Mouse (Mus musculus) right cerebral cortex, postnatal 10 days (tissue): ENCODE data around the gene Mreg.

ENCODE experiments used
- DNase-seq, 2 experiments: peaks; one replicate each; pipeline ENCODE4 v3.0.0; 2021; ENCODE audit warnings: low spot score in 2 of 2

The Mreg gene

GRCm38 (mm10) chr1:72226887-72227481 lies 14.9 kb upstream of the Mreg start:
- DNase-seq: no peak

- peak; percentile 58 to 65 for DNase-seq
Observed at GRCm38 (mm10) chr1:72226172-72226886, 14.2 kb upstream of the Mreg start.

- DNase-seq: peak; percentile 82 to 85
Observed at GRCm38 (mm10) chr1:72225720-72226171, 13.6 kb upstream of the Mreg start.

GRCm38 (mm10) chr1:72225054-72225718 lies 13.1 kb upstream of the Mreg start:
- DNase-seq: no peak

- DNase-seq: peak; percentile 67 to 78
Observed at GRCm38 (mm10) chr1:72220008-72220407, 7.9 kb upstream of the Mreg start.

- no peak for DNase-seq
Observed at GRCm38 (mm10) chr1:72219116-72219515, 7.0 kb upstream of the Mreg start.

- no peak for DNase-seq
Observed at GRCm38 (mm10) chr1:72218626-72219025, 6.5 kb upstream of the Mreg start.

GRCm38 (mm10) chr1:72216761-72217160 lies 4.7 kb upstream of the Mreg start:
- DNase-seq: no peak

GRCm38 (mm10) chr1:72215174-72215573 lies 3.1 kb upstream of the Mreg start:
- no peak for DNase-seq

- DNase-seq: no peak
Observed at GRCm38 (mm10) chr1:72214470-72214961, 2.4 kb upstream of the Mreg start.

GRCm38 (mm10) chr1:72213954-72214353 lies 1.8 kb upstream of the Mreg start:
- DNase-seq: no peak

- DNase-seq: no peak
Observed at GRCm38 (mm10) chr1:72210803-72211679, 1.1 kb downstream of the Mreg start.

GRCm38 (mm10) chr1:72208095-72208494 lies 4.0 kb downstream of the Mreg start:
- DNase-seq: no peak

GRCm38 (mm10) chr1:72205113-72205512 lies 7.0 kb downstream of the Mreg start:
- DNase-seq: no peak

GRCm38 (mm10) chr1:72203204-72203603 lies 8.9 kb downstream of the Mreg start:
- no peak for DNase-seq

- no peak for DNase-seq
Observed at GRCm38 (mm10) chr1:72202705-72203104, 9.4 kb downstream of the Mreg start.

GRCm38 (mm10) chr1:72202068-72202467 lies 10.0 kb downstream of the Mreg start:
- no peak for DNase-seq

GRCm38 (mm10) chr1:72201126-72201525 lies 11.0 kb downstream of the Mreg start:
- DNase-seq: no peak

GRCm38 (mm10) chr1:72198142-72198806 lies 13.8 kb downstream of the Mreg start:
- DNase-seq: no peak

GRCm38 (mm10) chr1:72196626-72197359 lies 15.3 kb downstream of the Mreg start:
- DNase-seq: no peak
